Mouse (Mus musculus) liver, embryonic 15.5 days (tissue): ENCODE results near the gene Golm1. TPM values are rescaled to one million over a fixed set of nuclear protein-coding genes. Genes with fewer than 3 reads are reported as not detected.
A peak's percentile ranks its signal among the peaks of the same experiment; 100 is the strongest.
"Not testable (repeated sequence)": the region's sequence is repeated elsewhere in the genome, so short reads cannot be mapped to it uniquely, and the experiment has no call there.

Experiments used
- ATAC-seq: fragments of 200-750 bp; cut with Nextera tagmentation; 2 replicates; pipeline ENCODE4 v1.8.0; 2017; ENCODE audit warnings: moderate number of reproducible peaks, mild to moderate bottlenecking, moderate library complexity; ENCODE audit not compliant: insufficient read depth
- H3K27ac ChIP-seq: fragments of 300-500 bp; sonication (generic); replicated peaks from 2 replicates; pipeline ENCODE4 v1.5.1; 2015; ENCODE audit warnings: mild to moderate bottlenecking, inconsistent platforms
- H3K27me3 ChIP-seq: fragments of 300-500 bp; sonication (generic); 2 replicates; pipeline ENCODE4 v1.6.1; 2015; ENCODE audit warnings: mild to moderate bottlenecking, inconsistent platforms
- H3K36me3 ChIP-seq: fragments of 300-500 bp; sonication (generic); replicated peaks from 2 replicates; pipeline ENCODE4 v1.6.1; 2015; ENCODE audit warnings: moderate library complexity, mild to moderate bottlenecking, inconsistent platforms
- H3K4me1 ChIP-seq: fragments of 300-500 bp; sonication (generic); replicated peaks from 2 replicates; pipeline ENCODE4 v1.6.1; 2015; ENCODE audit warnings: inconsistent platforms
- H3K4me2 ChIP-seq: fragments of 300-500 bp; sonication (generic); 2 replicates; pipeline ENCODE4 v1.6.1; 2015; ENCODE audit warnings: moderate library complexity, mild to moderate bottlenecking, inconsistent platforms
- H3K4me3 ChIP-seq: fragments of 300-500 bp; sonication (generic); replicated peaks from 2 replicates; pipeline ENCODE4 v1.5.1; 2015; ENCODE audit warnings: mild to moderate bottlenecking, inconsistent platforms
- H3K9ac ChIP-seq: fragments of 300-500 bp; sonication (generic); 2 replicates; pipeline ENCODE4 v1.6.1; 2015; ENCODE audit warnings: moderate library complexity, mild to moderate bottlenecking, inconsistent platforms
- H3K9me3 ChIP-seq: fragments of 300-500 bp; sonication (generic); replicated peaks from 2 replicates; pipeline ENCODE4 v1.6.1; 2016; ENCODE audit warnings: inconsistent platforms
- whole genome bisulfite sequencing: fragments of 180-500 bp; shearing (Covaris S2); methylation state at CpG from one replicate; pipeline ENCODE4 v1.1.7; 2015; ENCODE audit warnings: mixed read lengths; ENCODE audit not compliant: insufficient replicate concordance; 5-methylcytosine and 5-hydroxymethylcytosine counted together
- polyA plus RNA-seq: library from polyadenylated mRNA; unstranded; fragments of >200 nt; fragmentation: Nextera tagmentation; extraction: Ambion mirVana; gene quantifications from 2 replicates; pipeline ENCODE4 v1.2.1, GENCODE M21; 2015

The Golm1 gene
- 39.8 and 41.9 TPM in 2 replicates for polyA plus RNA-seq

DNA sequence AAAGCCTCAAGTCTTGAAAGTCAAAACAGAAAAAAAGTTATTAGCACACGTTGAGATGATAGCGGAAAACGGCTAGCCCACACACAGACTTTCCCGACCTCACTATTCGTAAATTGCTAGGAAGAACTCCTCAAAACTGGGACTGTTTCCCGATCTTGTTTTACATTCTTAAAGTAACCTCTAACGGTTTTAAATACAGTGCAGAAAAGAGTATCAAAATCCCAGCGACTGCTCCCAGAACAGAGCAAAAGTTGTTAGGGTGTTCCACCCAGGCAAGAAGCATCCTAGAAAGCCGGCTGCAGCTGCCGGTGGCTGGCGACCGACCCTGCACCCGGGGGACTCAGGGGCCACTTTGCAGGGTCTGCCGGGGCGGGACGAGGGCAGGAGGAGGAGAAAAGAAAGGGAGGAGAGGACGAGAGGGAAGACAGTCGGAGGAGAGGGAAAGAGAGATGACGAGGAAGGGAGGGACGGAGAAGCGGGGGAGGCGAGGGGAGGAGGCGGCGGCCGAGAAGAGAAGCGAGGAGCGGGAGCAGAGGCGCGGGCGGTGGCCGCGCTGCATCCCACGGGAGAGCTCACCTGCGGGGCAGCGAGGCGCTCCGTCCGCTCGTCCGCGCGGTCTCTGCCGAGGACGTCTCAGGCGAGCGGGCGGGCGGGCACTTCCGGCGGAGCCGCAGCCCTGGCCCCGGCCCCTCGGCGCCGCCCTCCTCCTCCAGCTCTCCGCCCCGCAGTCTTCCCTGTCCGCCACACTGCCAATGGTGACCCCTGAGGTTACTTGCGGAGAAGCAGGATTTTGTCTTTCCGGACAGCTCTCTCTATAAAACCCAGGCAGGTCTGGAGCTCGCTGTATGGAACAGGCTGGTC is at the start of gene Golm1:
TSS of gene Golm1 (minus strand) at position 661 of the 861 bp plus-strand sequence.
- peak within 1 kb of the TSS; percentile 85 for H3K4me3 ChIP-seq
- H3K4me1 ChIP-seq, result peaks cover 73% of the 10 kb centered on the region
- peak; percentile 87 for ATAC-seq
- peaks cover 4% of the 10 kb centered on the region for H3K36me3 ChIP-seq
- peak within 1 kb of the TSS; percentile 90 for H3K27ac ChIP-seq
- under 1% methylated on average over 61 of the region's 61 CpGs for WGBS
- no peaks in the 10 kb centered on the region for H3K9me3 ChIP-seq
- no peaks in the 10 kb centered on the region for H3K27me3 ChIP-seq
- H3K4me2 ChIP-seq, result peak within 1 kb of the TSS; percentile 87
- peak within 1 kb of the TSS; percentile 84 for H3K9ac ChIP-seq

DNA sequence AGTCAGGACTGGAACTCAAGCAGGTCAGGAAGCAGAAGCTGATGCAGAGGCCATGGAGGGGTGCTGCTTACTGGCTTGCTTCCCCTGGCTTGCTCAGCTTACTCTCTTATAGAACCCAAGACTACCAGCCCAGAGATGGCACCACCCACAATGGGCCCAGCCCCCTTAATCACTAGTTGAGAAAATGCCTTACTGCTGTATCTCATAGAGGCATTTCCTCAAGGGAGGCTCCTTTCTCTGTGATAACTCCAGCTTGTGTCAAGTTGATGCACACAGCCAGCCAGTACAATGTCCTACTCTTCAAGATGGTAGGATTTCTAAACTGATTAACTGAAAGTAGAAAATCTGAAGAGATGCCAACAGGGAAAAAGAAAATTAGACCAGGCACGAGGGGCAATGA is 46.5 kb upstream of the Golm1 start:
- H3K4me2 ChIP-seq, H3K36me3 ChIP-seq, H3K9ac ChIP-seq, H3K9me3 ChIP-seq, H3K4me3 ChIP-seq, H3K27ac ChIP-seq: not testable (repeated sequence)
- peak; percentile 43; the same call in 1 of the 2 replicates for ATAC-seq
- H3K27me3 ChIP-seq, result peaks cover 29% of the 10 kb centered on the region
- 41% methylated on average over 1 of the region's 1 CpGs for WGBS
- peaks cover 39% of the 10 kb centered on the region for H3K4me1 ChIP-seq

DNA sequence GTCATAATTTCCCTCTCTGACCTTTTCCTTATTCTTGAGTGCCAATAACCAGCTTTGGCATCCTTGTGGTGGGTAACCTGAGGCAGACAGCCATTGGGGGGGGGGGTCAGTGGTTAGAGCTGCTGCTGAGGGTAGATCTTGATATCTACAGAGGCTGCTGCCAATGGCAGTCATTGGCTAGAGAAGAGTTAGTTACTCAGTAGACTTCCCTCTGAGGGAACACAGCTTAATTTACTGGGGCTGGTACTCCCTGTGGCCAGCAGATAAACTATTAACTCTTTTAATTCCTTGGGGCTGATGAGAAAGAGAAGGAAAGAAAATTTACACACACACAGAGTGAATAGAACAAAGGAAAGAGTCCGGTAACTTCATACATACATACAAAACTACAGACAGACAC is 43.9 kb upstream of the Golm1 start:
- Histone ChIP-seq H3K9me3 (no peaks in the 10 kb centered on the region), H3K27me3 (peaks cover 10% of the 10 kb centered on the region), H3K9ac (0 out of 2 replicates have a peak overlapping the region, but pooled peaks have one; percentile 15), H3K4me3 (no peak overlapping the region), H3K4me1 (peaks cover 28% of the 10 kb centered on the region), H3K27ac (no peak overlapping the region), H3K4me2 (no peak overlapping the region), H3K36me3 (no peaks in the 10 kb centered on the region)
- 50% methylated on average over 1 of the region's 1 CpGs for WGBS
- ATAC-seq, result peak; percentile 73

DNA sequence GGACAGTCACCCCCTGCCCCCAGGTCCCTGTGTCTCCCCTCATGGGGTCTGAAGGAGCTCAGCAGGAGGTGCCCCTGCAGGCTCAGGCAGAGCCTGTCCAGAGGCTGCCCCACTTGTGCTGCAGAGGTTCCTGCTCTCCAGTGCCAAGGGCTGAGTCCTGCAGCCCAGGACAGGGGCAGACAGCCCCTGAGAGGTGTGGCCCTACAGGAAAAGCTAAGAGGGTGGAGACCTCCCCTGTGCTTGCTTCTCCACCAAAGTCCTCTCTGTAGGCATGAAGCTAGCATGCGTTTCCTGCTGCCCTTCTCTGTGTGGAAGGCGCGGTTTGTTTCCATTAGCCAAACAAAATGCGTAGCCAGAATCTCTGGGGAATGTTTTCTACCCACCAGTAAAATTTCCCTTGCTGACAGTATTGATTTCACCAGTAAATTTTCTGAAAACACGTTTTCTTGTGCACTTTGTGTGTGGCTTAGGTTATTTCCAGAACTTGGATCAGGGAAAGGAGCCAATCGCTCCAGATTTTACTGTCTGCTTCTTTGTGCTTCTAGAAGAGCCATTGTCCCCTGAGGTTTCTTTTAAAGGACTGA is 43.3 kb upstream of the Golm1 start:
- H3K27me3 ChIP-seq, result peaks cover 12% of the 10 kb centered on the region
- peak overlapping the region; percentile 13; the same call in 1 of the 2 replicates for H3K4me2 ChIP-seq
- not testable (repeated sequence) for ATAC-seq, H3K27ac ChIP-seq, H3K36me3 ChIP-seq, H3K4me3 ChIP-seq, H3K9me3 ChIP-seq
- H3K4me1 ChIP-seq, result peaks cover 28% of the 10 kb centered on the region
- H3K9ac ChIP-seq, result 0 out of 2 replicates have a peak overlapping the region, but pooled peaks have one; percentile 15
- 14% methylated on average over 6 of the region's 6 CpGs for WGBS

DNA sequence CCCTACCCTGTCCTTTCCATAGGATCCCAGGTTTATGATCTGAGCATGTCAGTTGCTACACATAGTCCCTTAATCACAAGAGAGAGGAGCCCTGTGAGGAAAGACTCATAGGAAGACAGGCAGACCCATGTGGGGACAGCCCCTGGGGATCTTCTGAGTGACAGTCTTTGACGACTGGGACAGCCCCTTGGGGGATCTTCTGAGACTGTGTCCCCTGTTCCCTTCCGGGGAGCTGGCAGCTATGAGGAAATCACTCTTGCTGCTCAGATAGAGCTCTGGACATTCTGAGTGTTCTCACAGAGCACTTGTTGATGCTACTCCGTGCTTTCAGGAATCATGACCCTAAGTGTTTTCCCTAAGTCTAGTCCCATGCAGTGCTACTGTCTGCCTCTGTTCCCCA is 38.1 kb upstream of the Golm1 start:
- peaks cover 5% of the 10 kb centered on the region; the same call in 1 of the 2 replicates for H3K4me1 ChIP-seq
- no peak overlapping the region for H3K4me2 ChIP-seq
- H3K9me3 ChIP-seq, result no peaks in the 10 kb centered on the region
- no peak overlapping the region for H3K27ac ChIP-seq
- H3K9ac ChIP-seq, result no peak overlapping the region
- ATAC-seq, result no peak
- WGBS, result 32% methylated on average over 3 of the region's 3 CpGs
- H3K36me3 ChIP-seq, result no peaks in the 10 kb centered on the region
- no peak overlapping the region for H3K4me3 ChIP-seq
- H3K27me3 ChIP-seq, result peaks cover 37% of the 10 kb centered on the region

DNA sequence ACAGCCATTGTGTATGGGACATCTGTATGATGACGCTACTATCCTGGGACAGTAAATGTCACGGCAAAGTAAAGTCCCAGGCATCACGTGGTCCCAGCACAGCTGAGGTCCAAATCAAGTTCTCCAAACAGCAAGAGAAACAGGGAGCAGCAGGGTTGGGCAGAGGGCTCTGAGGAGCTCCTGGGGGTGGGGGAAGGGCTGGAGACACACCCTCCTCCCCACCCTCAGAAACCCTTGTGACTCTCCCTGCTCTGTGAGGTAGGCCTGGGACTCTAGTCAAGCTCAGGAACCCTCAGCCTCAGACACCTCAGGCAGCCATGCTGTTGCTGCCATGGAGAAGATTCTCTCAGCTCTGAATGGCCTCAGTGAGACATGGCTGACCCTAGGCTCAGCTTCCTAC is 36.4 kb upstream of the Golm1 start, which contains the start of gene Spata31d1b:
TSS of gene Spata31d1b (plus strand) at position 301 of the 400 bp plus-strand sequence.
- WGBS, result 45% methylated on average over 3 of the region's 3 CpGs
- peaks cover 37% of the 10 kb centered on the region for H3K27me3 ChIP-seq
- not testable (repeated sequence) for H3K36me3 ChIP-seq, H3K9ac ChIP-seq, H3K27ac ChIP-seq, H3K4me2 ChIP-seq, ATAC-seq, H3K9me3 ChIP-seq, H3K4me1 ChIP-seq, H3K4me3 ChIP-seq

DNA sequence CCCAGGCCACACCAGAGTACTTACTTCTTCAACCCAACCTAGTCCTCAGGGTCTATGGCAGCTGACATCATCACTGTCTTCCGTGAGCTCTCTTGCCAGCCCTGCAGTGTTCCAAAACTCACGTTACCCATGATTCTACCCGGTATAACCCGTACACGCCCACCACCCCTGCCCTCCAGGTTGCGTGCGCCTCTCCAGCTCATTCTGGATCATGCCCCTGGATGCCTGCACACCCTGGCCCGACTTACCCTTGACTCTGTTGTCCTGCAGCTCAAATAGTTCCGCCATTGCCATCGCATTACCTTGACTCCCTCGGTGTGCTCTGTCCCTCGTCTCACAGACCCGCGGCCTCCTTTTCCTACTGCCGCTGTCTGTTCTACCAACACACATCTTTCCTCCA is 34.6 kb upstream of the Golm1 start, which contains the start of gene Spata31d1a:
TSS of gene Spata31d1a (minus strand) at position 101 of the 400 bp plus-strand sequence.
- Histone ChIP-seq H3K9ac (no peak within 1 kb of the TSS), H3K4me3 (no peak within 1 kb of the TSS), H3K36me3 (no peaks in the 10 kb centered on the region), H3K4me1 (0 out of 2 replicates have a peak, but pooled peaks cover 8% of the 10 kb centered on the region), H3K9me3 (no peaks in the 10 kb centered on the region), H3K27ac (no peak within 1 kb of the TSS), H3K4me2 (no peak within 1 kb of the TSS), H3K27me3 (peaks cover 40% of the 10 kb centered on the region)
- ATAC-seq, result no peak
- 77% methylated on average over 15 of the region's 15 CpGs for WGBS

DNA sequence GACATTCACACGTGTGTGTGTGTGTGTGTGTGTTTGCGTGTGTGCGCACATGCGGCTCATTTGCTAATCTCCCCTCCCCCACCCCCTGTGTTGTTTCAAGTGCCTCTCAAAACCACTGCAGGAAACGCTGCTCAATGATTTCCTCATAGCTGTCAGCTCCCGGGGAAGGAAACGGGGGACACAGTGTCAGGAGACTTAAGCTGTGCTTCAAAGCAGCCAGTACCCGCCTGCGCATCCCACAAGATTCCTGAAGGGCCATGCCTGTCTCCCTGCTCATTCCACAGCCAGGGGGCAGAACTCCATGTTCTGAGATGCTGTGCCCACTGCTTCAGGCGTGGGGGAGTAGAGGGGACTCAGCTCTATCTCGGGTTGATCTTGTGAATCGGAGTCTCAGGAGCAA is 29.0 kb upstream of the Golm1 start:
- Histone ChIP-seq H3K9me3 (no peaks in the 10 kb centered on the region), H3K27me3 (peaks cover 46% of the 10 kb centered on the region), H3K4me1 (peaks cover 14% of the 10 kb centered on the region; the same call in 1 of the 2 replicates), H3K36me3 (no peaks in the 10 kb centered on the region), H3K9ac (no peak overlapping the region), H3K27ac (no peak overlapping the region), H3K4me2 (0 out of 2 replicates have a peak overlapping the region, but pooled peaks have one; percentile 4), H3K4me3 (no peak overlapping the region)
- WGBS, result 15% methylated on average over 12 of the region's 12 CpGs
- no peak for ATAC-seq

DNA sequence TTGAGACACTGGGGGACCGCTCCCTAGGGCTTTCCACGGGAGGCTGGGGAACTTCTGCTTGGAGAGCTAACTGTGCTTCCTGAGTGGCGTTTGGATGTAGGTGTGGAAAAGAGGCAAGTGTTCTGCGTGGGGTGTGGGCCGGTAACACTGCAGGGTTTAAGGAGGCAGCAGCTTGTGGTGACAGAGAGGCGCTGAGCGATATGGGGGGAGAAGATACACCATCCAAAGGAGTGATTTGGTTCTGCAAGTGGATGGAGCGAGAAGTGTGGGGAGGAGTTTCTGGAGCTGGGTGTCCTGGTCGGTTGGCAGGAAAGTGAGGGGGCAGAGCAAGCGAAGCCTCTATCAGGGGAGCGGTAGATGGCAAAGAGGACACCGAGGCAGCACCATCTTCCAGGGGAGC is 27.9 kb upstream of the Golm1 start:
- peaks cover 50% of the 10 kb centered on the region for H3K27me3 ChIP-seq
- H3K36me3 ChIP-seq, result no peaks in the 10 kb centered on the region
- H3K4me2 ChIP-seq, result no peak overlapping the region
- 66% methylated on average over 12 of the region's 12 CpGs for WGBS
- no peak for ATAC-seq
- H3K9ac ChIP-seq, result no peak overlapping the region
- no peak overlapping the region for H3K27ac ChIP-seq
- no peaks in the 10 kb centered on the region for H3K9me3 ChIP-seq
- peaks cover 12% of the 10 kb centered on the region; the same call in 1 of the 2 replicates for H3K4me1 ChIP-seq
- H3K4me3 ChIP-seq, result no peak overlapping the region

DNA sequence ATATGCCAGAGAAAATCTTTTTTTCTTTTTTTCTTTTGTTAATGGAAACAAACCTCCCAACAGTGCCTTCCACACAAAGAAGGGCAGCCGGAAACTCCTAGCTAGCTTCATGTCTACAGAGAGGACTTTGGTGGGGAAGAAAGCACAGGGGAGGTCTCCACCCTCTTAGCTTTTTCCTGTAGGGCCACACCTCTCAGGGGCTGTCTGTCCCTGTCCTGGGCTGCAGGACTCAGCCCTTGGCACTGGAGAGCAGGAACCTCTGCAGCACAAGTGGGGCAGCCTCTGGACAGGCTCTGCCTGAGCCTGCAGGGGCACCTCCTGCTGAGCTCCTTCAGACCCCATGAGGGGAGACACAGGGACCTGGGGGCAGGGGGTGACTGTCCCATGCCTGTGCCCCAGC is 24.5 kb upstream of the Golm1 start:
- not testable (repeated sequence) for H3K9me3 ChIP-seq, ATAC-seq
- 67% methylated on average over 1 of the region's 1 CpGs for WGBS

DNA sequence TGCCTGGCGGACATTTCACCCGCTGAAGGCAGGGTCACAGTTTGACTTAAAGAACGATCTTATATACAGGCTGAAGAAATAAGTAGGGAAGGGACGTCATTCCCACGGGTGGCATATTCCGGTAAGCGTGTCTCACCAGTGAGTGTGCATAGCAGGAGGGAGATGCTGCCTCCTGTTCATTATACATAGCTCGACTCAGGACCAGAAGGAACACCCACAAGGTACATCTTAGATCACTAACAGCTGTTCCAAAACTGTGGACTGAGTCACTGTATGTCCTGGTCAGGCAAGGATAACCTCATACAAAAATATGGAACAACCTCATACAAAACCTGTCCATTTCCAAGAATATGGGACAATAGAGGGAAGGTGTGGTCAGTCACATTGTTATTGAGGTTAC is 23.5 kb upstream of the Golm1 start:
- Histone ChIP-seq H3K27ac (no peak overlapping the region), H3K9ac (no peak overlapping the region), H3K9me3 (no peaks in the 10 kb centered on the region), H3K36me3 (no peaks in the 10 kb centered on the region), H3K4me3 (no peak overlapping the region), H3K4me1 (0 out of 2 replicates have a peak, but pooled peaks cover under 1% of the 10 kb centered on the region), H3K27me3 (peaks cover 45% of the 10 kb centered on the region), H3K4me2 (no peak overlapping the region)
- 83% methylated on average over 8 of the region's 8 CpGs for WGBS
- ATAC-seq, result no peak

More for the DNA sequence above, 24.5 kb upstream of the Golm1 start:
- H3K4me2 ChIP-seq, H3K4me3 ChIP-seq, H3K36me3 ChIP-seq, H3K27ac ChIP-seq, H3K4me1 ChIP-seq, H3K9ac ChIP-seq: not testable (repeated sequence)
- H3K27me3 ChIP-seq, result peaks cover 55% of the 10 kb centered on the region
